Mouse (Mus musculus): ENCODE data around the gene Mark2. TPM values are rescaled to one million over a fixed set of nuclear protein-coding genes. Genes with fewer than 3 reads are reported as not detected.

Gene Mark2
- polyA plus RNA-seq, 1 experiment from 2014 or later = 72.0 TPM

DNA sequence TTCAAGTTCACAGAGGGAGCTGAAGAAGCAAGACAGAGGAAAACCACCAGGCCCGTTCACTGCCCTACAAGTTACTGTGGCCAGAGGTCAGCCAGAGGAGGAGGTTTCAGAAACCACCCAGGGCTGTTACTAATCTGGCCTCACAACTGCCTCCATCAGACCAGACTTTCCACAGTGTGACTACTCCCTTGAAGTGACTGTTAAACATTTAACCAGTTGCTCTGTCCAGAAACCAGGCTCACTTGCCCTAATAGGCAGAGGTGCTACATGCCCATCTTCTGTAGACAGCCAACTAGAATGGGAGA, 39.2 kb downstream of the Mark2 start:
- Histone ChIP-seq H3K36me3 (peaks cover 15% of the 10 kb centered on the region), H3K4me1 (peaks cover 7% of the 10 kb centered on the region; the same call in 1 of the 2 replicates), H3K27me3 (replicated peaks) (no peaks in the 10 kb centered on the region), H3K27ac (no peak overlapping the region), H3K4me3 (no peak overlapping the region), H3K4me2 (replicated peaks) (no peak overlapping the region), H3K9me3 (no peaks in the 10 kb centered on the region), H3K9ac (no peak overlapping the region)
- ATAC-seq (ENCODE audit: low FRiP score, low read depth) = no peak
- 97% methylated on average over 1 of the region's 1 CpGs for WGBS

GRCm38 (mm10) chr19:7301647-7302492, 39.8 kb downstream of the Mark2 start:
- Histone ChIP-seq H3K9ac (no peak overlapping the region), H3K4me2 (replicated peaks) (no peak overlapping the region), H3K36me3 (peaks cover 15% of the 10 kb centered on the region), H3K4me1 (peaks cover 2% of the 10 kb centered on the region; the same call in 1 of the 2 replicates), H3K27me3 (replicated peaks) (no peaks in the 10 kb centered on the region), H3K4me3 (no peak overlapping the region), H3K9me3 (no peaks in the 10 kb centered on the region), H3K27ac (no peak overlapping the region)
- WGBS = 86% methylated on average over 7 of the region's 7 CpGs
- ATAC-seq (ENCODE audit: low FRiP score, low read depth) = no peak

DNA sequence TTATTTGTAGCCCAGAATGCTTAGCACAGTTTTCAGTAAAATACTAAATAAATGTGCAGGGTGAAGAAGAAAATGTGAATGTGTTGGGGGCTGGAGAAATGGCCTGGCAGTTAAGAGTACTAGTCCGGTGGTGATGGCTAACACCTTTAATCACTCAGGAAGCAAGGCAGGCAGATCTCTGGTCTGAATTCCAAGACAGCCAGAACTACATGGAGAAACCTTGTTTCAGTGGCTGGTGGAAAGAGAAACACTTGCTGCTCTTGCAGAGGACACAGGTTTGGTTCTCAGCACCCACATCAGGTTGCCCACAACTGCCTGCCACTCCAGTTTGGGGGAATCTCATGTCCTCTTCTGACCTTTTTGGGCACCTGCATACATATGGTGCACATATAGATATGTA, 41.6 kb downstream of the Mark2 start:
- ATAC-seq (ENCODE audit: low FRiP score, low read depth) = no peak
- no peak overlapping the region for H3K4me2 ChIP-seq (replicated peaks)
- H3K27ac ChIP-seq = no peak overlapping the region
- H3K9me3 ChIP-seq = no peaks in the 10 kb centered on the region
- peaks cover 17% of the 10 kb centered on the region for H3K36me3 ChIP-seq
- no peaks in the 10 kb centered on the region for H3K27me3 ChIP-seq (replicated peaks)
- no peak overlapping the region for H3K9ac ChIP-seq
- H3K4me3 ChIP-seq = no peak overlapping the region
- H3K4me1 ChIP-seq = no peaks in the 10 kb centered on the region; the same call in 1 of the 2 replicates
- WGBS = 94% methylated on average over 1 of the region's 1 CpGs

DNA sequence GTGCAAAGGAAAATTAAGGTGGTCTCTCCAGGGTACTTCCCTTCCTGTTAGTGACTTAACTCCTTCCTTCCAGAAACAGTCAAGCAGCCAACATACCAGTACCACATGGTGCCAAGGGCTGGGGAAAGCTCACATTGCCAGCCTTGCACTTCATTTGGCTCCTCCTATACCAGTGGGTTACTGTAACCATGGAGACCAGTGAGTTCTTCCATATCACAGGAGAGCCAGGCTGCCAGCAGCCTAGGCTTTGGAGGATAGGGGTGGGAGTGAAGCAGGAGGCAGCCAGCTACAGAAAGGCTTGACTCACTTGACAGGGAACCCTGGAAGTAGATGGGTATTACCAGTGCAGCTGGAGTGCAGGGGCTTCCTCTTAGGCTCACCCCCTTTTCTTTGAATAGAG, 42.6 kb downstream of the Mark2 start:
- Histone ChIP-seq H3K27ac (no peak overlapping the region), H3K36me3 (peaks cover 17% of the 10 kb centered on the region)
- ATAC-seq (ENCODE audit: low FRiP score, low read depth) = peak; percentile 61; the same call in 1 of the 2 replicates

DNA sequence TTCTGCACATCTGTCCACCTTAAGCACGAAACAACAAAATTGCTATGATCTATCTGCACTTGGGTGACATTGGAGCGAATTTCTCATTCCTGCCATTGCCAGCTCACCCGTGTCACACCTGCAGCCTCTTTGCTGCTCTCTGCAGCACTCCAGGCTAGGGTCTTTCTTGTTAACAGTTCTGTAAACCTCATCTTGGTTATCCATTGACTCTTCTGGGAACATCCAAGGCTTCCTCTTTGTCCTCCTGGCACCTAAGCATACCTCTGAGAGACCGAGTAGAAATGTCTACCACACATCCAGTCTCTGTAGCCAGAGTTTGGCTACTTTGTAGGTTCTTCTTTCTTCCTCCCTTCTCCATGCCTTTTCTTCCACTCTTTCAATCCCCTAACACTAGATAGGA, 45.7 kb downstream of the Mark2 start:
- Histone ChIP-seq H3K4me3 (no peak overlapping the region), H3K27ac (no peak overlapping the region), H3K36me3 (peaks cover 11% of the 10 kb centered on the region; the same call in 1 of the 2 replicates), H3K27me3 (replicated peaks) (no peaks in the 10 kb centered on the region), H3K9me3 (no peaks in the 10 kb centered on the region), H3K4me1 (peaks cover 20% of the 10 kb centered on the region), H3K4me2 (replicated peaks) (no peak overlapping the region), H3K9ac (no peak overlapping the region)
- WGBS = 86% methylated on average over 4 of the region's 4 CpGs
- ATAC-seq (ENCODE audit: low FRiP score, low read depth) = no peak

More for the DNA sequence above, 42.6 kb downstream of the Mark2 start:
- no peak overlapping the region for H3K9ac ChIP-seq
- H3K4me3 ChIP-seq = no peak overlapping the region
- no peak overlapping the region for H3K4me2 ChIP-seq (replicated peaks)
- H3K9me3 ChIP-seq = no peaks in the 10 kb centered on the region
- H3K4me1 ChIP-seq = peaks cover 5% of the 10 kb centered on the region; the same call in 1 of the 2 replicates
- H3K27me3 ChIP-seq (replicated peaks) = no peaks in the 10 kb centered on the region

DNA sequence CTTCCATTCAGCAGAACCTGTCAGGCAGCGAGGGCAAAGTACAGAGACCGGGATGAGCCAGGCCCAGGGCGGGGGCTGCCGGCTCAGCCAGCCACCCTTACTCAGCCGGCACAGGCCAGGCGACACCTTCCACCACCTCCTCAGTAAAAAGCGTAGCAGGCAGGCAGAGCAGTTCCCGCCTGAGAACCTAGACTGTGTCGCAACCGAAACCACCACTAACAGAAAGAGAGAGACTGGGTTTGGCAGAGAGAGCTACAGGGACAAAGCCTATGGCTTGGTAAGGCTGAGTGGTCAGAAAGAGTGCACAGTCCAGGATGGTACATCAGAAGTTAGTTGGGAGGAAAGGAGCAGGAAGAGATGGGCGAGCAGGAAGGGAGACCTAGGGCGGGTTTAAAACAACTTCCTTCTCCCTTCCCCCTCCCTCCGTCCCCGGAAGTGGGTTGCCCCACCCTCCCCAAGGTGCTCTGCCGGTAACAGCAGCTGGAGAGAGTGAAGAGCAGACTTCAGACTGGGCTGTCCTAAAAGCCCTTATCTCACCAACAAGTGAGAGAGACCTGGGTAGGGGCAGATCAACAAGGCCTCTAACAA, 46.5 kb downstream of the Mark2 start:
- Histone ChIP-seq H3K36me3 (peaks cover 19% of the 10 kb centered on the region), H3K9me3 (no peaks in the 10 kb centered on the region), H3K4me1 (peaks cover 20% of the 10 kb centered on the region), H3K9ac (no peak overlapping the region), H3K4me2 (replicated peaks) (peak overlapping the region; percentile 2; the same call in 1 of the 2 replicates), H3K27me3 (replicated peaks) (no peaks in the 10 kb centered on the region), H3K4me3 (no peak overlapping the region), H3K27ac (no peak overlapping the region)
- WGBS = 72% methylated on average over 15 of the region's 15 CpGs
- ATAC-seq (ENCODE audit: low FRiP score, low read depth) = no peak

GRCm38 (mm10) chr19:7294098-7294876, 47.4 kb downstream of the Mark2 start:
- Histone ChIP-seq H3K9me3 (no peaks in the 10 kb centered on the region), H3K36me3 (peaks cover 21% of the 10 kb centered on the region), H3K9ac (no peak overlapping the region), H3K27ac (no peak overlapping the region), H3K4me2 (replicated peaks) (0 out of 2 replicates have a peak overlapping the region, but pooled peaks have one; percentile 2), H3K4me3 (no peak overlapping the region), H3K27me3 (replicated peaks) (no peaks in the 10 kb centered on the region), H3K4me1 (peaks cover 20% of the 10 kb centered on the region)
- no peak for ATAC-seq (ENCODE audit: low FRiP score, low read depth)
- 63% methylated on average over 8 of the region's 8 CpGs for WGBS

GRCm38 (mm10) chr19:7291958-7292709, 49.5 kb downstream of the Mark2 start:
- H3K4me3 ChIP-seq = no peak overlapping the region

DNA sequence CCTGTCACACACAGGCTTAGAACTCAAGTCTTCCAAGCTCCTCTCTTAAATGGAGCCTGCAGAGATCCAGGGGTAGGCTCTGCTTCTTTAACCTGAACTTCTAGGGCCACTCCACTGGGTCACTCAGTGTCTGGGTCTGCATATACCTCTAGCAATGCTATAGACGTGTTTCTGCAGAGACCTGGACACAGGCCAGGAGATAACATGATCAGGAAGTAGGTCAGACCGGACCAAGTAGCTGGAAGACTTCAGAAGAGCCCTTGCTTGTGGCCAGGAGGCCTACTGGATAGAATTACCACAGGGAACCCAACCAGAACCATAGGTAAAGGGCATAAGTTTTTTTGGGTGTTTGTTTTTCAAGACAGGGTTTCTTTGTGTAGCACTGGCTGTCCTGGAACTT, 51.9 kb downstream of the Mark2 start:
- Histone ChIP-seq H3K9ac (no peak overlapping the region), H3K4me2 (replicated peaks) (no peak overlapping the region), H3K4me3 (no peak overlapping the region), H3K36me3 (peaks cover 33% of the 10 kb centered on the region), H3K4me1 (peaks cover 20% of the 10 kb centered on the region), H3K27ac (no peak overlapping the region), H3K27me3 (replicated peaks) (no peaks in the 10 kb centered on the region), H3K9me3 (no peaks in the 10 kb centered on the region)
- ATAC-seq (ENCODE audit: low FRiP score, low read depth) = no peak
- 87% methylated on average over 2 of the region's 2 CpGs for WGBS

More at GRCm38 (mm10) chr19:7291958-7292709, 49.5 kb downstream of the Mark2 start:
- no peak for ATAC-seq (ENCODE audit: low FRiP score, low read depth)
- Histone ChIP-seq H3K36me3 (peaks cover 14% of the 10 kb centered on the region), H3K4me2 (replicated peaks) (no peak overlapping the region), H3K4me1 (peaks cover 20% of the 10 kb centered on the region), H3K27me3 (replicated peaks) (no peaks in the 10 kb centered on the region), H3K27ac (no peak overlapping the region), H3K9me3 (no peaks in the 10 kb centered on the region), H3K9ac (no peak overlapping the region)
- WGBS = 89% methylated on average over 7 of the region's 7 CpGs

DNA sequence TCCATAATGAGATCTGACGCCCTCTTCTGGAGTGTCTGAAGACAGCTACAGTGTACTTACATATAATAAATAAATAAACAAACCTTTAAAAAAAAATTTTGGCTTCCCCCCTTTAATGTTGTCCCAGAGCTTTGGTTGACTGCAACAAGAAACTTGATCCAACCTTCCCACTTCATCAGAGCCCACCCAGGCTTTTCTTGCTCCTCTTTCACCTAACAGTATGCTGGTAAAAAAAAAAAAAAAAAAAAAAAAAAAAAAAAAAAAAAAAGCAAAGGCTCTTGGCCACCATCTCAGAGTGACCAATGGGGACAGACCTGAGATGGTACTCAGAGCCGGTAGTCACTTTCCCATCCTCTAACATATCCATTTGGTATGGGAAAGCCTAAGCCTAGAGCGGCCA, 53.4 kb downstream of the Mark2 start:
- H3K36me3 ChIP-seq = peaks cover 48% of the 10 kb centered on the region
- H3K4me2 ChIP-seq (replicated peaks) = no peak overlapping the region
- H3K9me3 ChIP-seq = no peaks in the 10 kb centered on the region
- no peak overlapping the region for H3K4me3 ChIP-seq
- no peak for ATAC-seq (ENCODE audit: low FRiP score, low read depth)
- H3K4me1 ChIP-seq = peaks cover 10% of the 10 kb centered on the region; the same call in 1 of the 2 replicates
- 87% methylated on average over 3 of the region's 3 CpGs for WGBS
- no peak overlapping the region for H3K27ac ChIP-seq
- no peak overlapping the region for H3K9ac ChIP-seq
- no peaks in the 10 kb centered on the region for H3K27me3 ChIP-seq (replicated peaks)

- Histone ChIP-seq H3K4me1 (peaks cover under 1% of the 10 kb centered on the region; the same call in 1 of the 2 replicates), H3K27me3 (replicated peaks) (no peaks in the 10 kb centered on the region), H3K4me3 (no peak overlapping the region), H3K36me3 (peaks cover 63% of the 10 kb centered on the region), H3K9me3 (no peaks in the 10 kb centered on the region), H3K4me2 (replicated peaks) (no peak overlapping the region), H3K9ac (no peak overlapping the region), H3K27ac (no peak overlapping the region)
- ATAC-seq (ENCODE audit: low FRiP score, low read depth) = no peak
- 92% methylated on average over 12 of the region's 12 CpGs for WGBS
Observed at GRCm38 (mm10) chr19:7286563-7287315, 54.9 kb downstream of the Mark2 start.
